In the genomic region with DNA sequence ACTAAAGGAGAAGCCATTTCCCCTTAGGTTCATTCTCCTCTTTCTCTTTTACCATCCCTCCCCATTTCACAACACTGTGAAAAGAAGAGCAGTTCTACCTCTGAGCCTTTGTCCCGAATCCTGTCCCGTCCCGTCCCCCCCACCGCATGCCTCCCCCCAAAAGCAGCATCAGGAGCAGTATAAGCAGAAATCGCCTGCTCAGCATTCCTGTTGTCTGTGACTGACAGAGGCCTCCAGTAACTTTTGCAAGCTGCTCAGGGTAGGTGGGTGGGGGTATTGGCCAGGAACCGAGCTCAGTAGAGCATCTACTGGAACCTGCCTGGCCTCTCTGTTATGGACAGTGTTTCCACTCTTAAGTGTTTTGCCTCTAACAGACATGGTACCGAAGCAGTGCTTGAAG, we compare ENCODE assay signal across 22 mouse cellular contexts. TPM values are rescaled to one million over a fixed set of nuclear protein-coding genes. Genes with fewer than 3 reads are reported as not detected.
DNase-seq lines count a peak whose midpoint lies in the region; ATAC-seq and TF ChIP-seq lines count a peak whose summit lies in the region.
"Had no signal": no experiment of that assay in that cellular context is flagged by ENCODE, and none has a peak within 500 bp of the region (broad histone marks: within the 10 kb centered on the region; RNA-seq: fewer than 3 reads in every experiment).

No protein-coding gene starts in this region.

- H3K27ac ChIP-seq in forebrain, embryonic 16.5 days (ENCODE audit: low read length), result no peak overlapping the region
- H3K27ac ChIP-seq in forebrain, embryonic 11.5 days (ENCODE audit: low read depth, low read length), result no peak overlapping the region
- no peak overlapping the region for H3K27ac ChIP-seq in liver, embryonic 11.5 days (ENCODE audit: low read depth, low read length)
- no peak overlapping the region for H3K27ac ChIP-seq in CH12.LX (ENCODE audit: insufficient read depth, low read depth)
- peak overlapping the region; percentile 44; the same call in 1 of the 2 replicates for H3K27ac ChIP-seq in embryonic facial prominence, embryonic 10.5 days (replicated peaks)
- H3K27ac ChIP-seq in intestine, postnatal 0 days (ENCODE audit: low read depth, low read length), result no peak overlapping the region
- H3K27ac ChIP-seq: hindbrain, embryonic 15.5 days; limb, embryonic 12.5 days; liver, embryonic 13.5 days; neural tube, embryonic 15.5 days had no signal

- 28% methylated on average over 7 of the region's 7 CpGs for WGBS in forebrain, embryonic 16.5 days
- 22% methylated on average over 7 of the region's 7 CpGs for WGBS in forebrain, embryonic 11.5 days
- 43% methylated on average over 7 of the region's 7 CpGs for WGBS in liver, embryonic 11.5 days
- WGBS in embryonic facial prominence, embryonic 10.5 days, result 23% methylated on average over 7 of the region's 7 CpGs
- 70% methylated on average over 7 of the region's 7 CpGs for WGBS in intestine, postnatal 0 days

- no peaks in the 10 kb centered on the region for H3K79me2 ChIP-seq in CH12.LX (replicated peaks; ENCODE audit: control insufficient read depth, extremely low read depth, insufficient read depth, poor library complexity, severe bottlenecking)

- no peak for DNase-seq in forebrain, embryonic 11.5 days (ENCODE audit: low spot score)
- no peak for DNase-seq in liver, embryonic 11.5 days (ENCODE audit: low spot score)
- DNase-seq in liver (no peak), CH12.LX (ENCODE audit: extremely low read depth) (no peak)
- DNase-seq in embryonic facial prominence, embryonic 10.5 days (ENCODE audit: low spot score), result no peak
- DNase-seq in spleen, postnatal 4 days (ENCODE audit: low spot score in 2 of 2), result no peak
- DNase-seq: adrenal gland, adult 2 months; cerebellum, adult 18-20 months; cerebellum, postnatal 14 days; heart, postnatal 10 days; kidney, postnatal 36 days; layer of hippocampus, postnatal 36 days; liver, embryonic 13.5 days; lung, adult 2 months; thymus, adult 2 months had no signal

- no peak overlapping the region for H3K9ac ChIP-seq in forebrain, embryonic 16.5 days (replicated peaks; ENCODE audit: low read depth, low read length)
- H3K9ac ChIP-seq in forebrain, embryonic 11.5 days (ENCODE audit: low read length), result no peak overlapping the region
- 0 out of 2 replicates have a peak overlapping the region, but pooled peaks have one; percentile 14 for H3K9ac ChIP-seq in liver, embryonic 11.5 days (ENCODE audit: low read depth, low read length)
- H3K9ac ChIP-seq in CH12.LX (ENCODE audit: insufficient read depth, low read depth), result no peak overlapping the region
- H3K9ac ChIP-seq in intestine, postnatal 0 days (ENCODE audit: low read depth, low read length), result no peak overlapping the region
- H3K9ac ChIP-seq: hindbrain, embryonic 15.5 days; limb, embryonic 12.5 days; liver, embryonic 13.5 days; neural tube, embryonic 15.5 days had no signal

- dilution Hi-C loops in CH12.LX (cut with MboI; ENCODE audit: extremely low pct_ligation_motif_present, extremely low pct_unique_long_range_greater_than_20kb, low sequenced_read_pairs), result no loop called here

- in situ Hi-C loops in CH12.LX (cut with MboI; ENCODE audit: low pct_ligation_motif_present, low pct_unique_long_range_greater_than_20kb, low sequenced_read_pairs), result no loop called here

- no peak overlapping the region for H3K4me3 ChIP-seq in forebrain, embryonic 16.5 days (replicated peaks; ENCODE audit: low read length)
- no peak overlapping the region for H3K4me3 ChIP-seq in forebrain, embryonic 11.5 days (ENCODE audit: low read depth, low read length)
- no peak overlapping the region for H3K4me3 ChIP-seq in liver, embryonic 11.5 days (ENCODE audit: low read depth, low read length)
- H3K4me3 ChIP-seq in CH12.LX (replicated peaks in 1 of 3; ENCODE audit: low read depth in 2 of 3, low read length in 2 of 3, poor library complexity in 1 of 3), result no peak overlapping the region
- no peak overlapping the region for H3K4me3 ChIP-seq in embryonic facial prominence, embryonic 10.5 days
- no peak overlapping the region for H3K4me3 ChIP-seq in intestine, postnatal 0 days (ENCODE audit: low read depth, low read length)
- H3K4me3 ChIP-seq: hindbrain, embryonic 15.5 days; limb, embryonic 12.5 days; liver, embryonic 13.5 days; neural tube, embryonic 15.5 days had no signal

- TF ChIP-seq POLR2A in CH12.LX (IDR thresholded peaks at IDR 0.05; ENCODE audit: low read depth, low read length), result no peak

- no peaks in the 10 kb centered on the region for H3K27me3 ChIP-seq in forebrain, embryonic 16.5 days (replicated peaks; ENCODE audit: control insufficient read depth, insufficient read depth, low read length)
- H3K27me3 ChIP-seq in forebrain, embryonic 11.5 days (ENCODE audit: control insufficient read depth, insufficient read depth, low read length), result no peaks in the 10 kb centered on the region
- peaks cover 7% of the 10 kb centered on the region; the same call in 1 of the 2 replicates for H3K27me3 ChIP-seq in liver, embryonic 11.5 days (replicated peaks; ENCODE audit: control insufficient read depth, insufficient read depth, low read length)
- H3K27me3 ChIP-seq in CH12.LX (replicated peaks), result no peaks in the 10 kb centered on the region
- H3K27me3 ChIP-seq in embryonic facial prominence, embryonic 10.5 days (replicated peaks; ENCODE audit: low read depth, poor library complexity, severe bottlenecking), result peaks cover 36% of the 10 kb centered on the region
- H3K27me3 ChIP-seq in intestine, postnatal 0 days (replicated peaks; ENCODE audit: control insufficient read depth, insufficient read depth, low read length), result no peaks in the 10 kb centered on the region
- H3K27me3 ChIP-seq: hindbrain, embryonic 15.5 days; limb, embryonic 12.5 days; neural tube, embryonic 15.5 days had no signal

- no peak overlapping the region for H3K4me2 ChIP-seq in forebrain, embryonic 16.5 days (ENCODE audit: low read length)
- no peak overlapping the region for H3K4me2 ChIP-seq in forebrain, embryonic 11.5 days (ENCODE audit: low read depth, low read length, severe bottlenecking)
- H3K4me2 ChIP-seq in liver, embryonic 11.5 days, result no peak overlapping the region
- H3K4me2 ChIP-seq in CH12.LX (ENCODE audit: insufficient read depth, low read depth, poor library complexity, severe bottlenecking), result no peak overlapping the region
- H3K4me2 ChIP-seq in intestine, postnatal 0 days (replicated peaks; ENCODE audit: low read depth), result no peak overlapping the region
- H3K4me2 ChIP-seq: heart, embryonic 11.5 days; hindbrain, embryonic 15.5 days; limb, embryonic 12.5 days; liver, embryonic 13.5 days; neural tube, embryonic 15.5 days had no signal

- no peaks in the 10 kb centered on the region for H3K9me3 ChIP-seq in forebrain, embryonic 16.5 days (ENCODE audit: control insufficient read depth, low read length)
- no peaks in the 10 kb centered on the region for H3K9me3 ChIP-seq in forebrain, embryonic 11.5 days (ENCODE audit: control insufficient read depth, low read length)
- H3K9me3 ChIP-seq in liver, embryonic 11.5 days (ENCODE audit: control insufficient read depth, low read length), result no peaks in the 10 kb centered on the region
- no peaks in the 10 kb centered on the region for H3K9me3 ChIP-seq in CH12.LX (replicated peaks; ENCODE audit: low read length)
- no peaks in the 10 kb centered on the region for H3K9me3 ChIP-seq in embryonic facial prominence, embryonic 10.5 days
- H3K9me3 ChIP-seq in intestine, postnatal 0 days (ENCODE audit: control insufficient read depth), result no peaks in the 10 kb centered on the region
- H3K9me3 ChIP-seq: G1E; hindbrain, embryonic 15.5 days; liver, embryonic 13.5 days; neural tube, embryonic 15.5 days had no signal

- ATAC-seq in forebrain, embryonic 16.5 days, result 0 out of 2 replicates have a peak, but pooled peaks have one; percentile 4
- no peak for ATAC-seq in forebrain, embryonic 11.5 days (replicated peaks; ENCODE audit: low FRiP score)
- no peak for ATAC-seq in liver, embryonic 11.5 days (replicated peaks; ENCODE audit: low FRiP score)
- no peak for ATAC-seq in intestine, postnatal 0 days

- no peak for TF ChIP-seq CTCF in CH12.LX (conservative IDR thresholded peaks at IDR 0.05 in 1 of 2, IDR thresholded peaks at IDR 0.05 in 1 of 2; ENCODE audit: low read depth in 2 of 2, low read length in 2 of 2)
- no peak for TF ChIP-seq CTCF in intestine, postnatal 0 days (IDR thresholded peaks at IDR 0.05; ENCODE audit: low read depth)

- no peak for TF ChIP-seq RAD21 in CH12.LX (IDR thresholded peaks at IDR 0.05; ENCODE audit: low read depth, low read length)

- TF ChIP-seq EP300 in CH12.LX (IDR thresholded peaks at IDR 0.05; ENCODE audit: low read length), result no peak

- no peaks in the 10 kb centered on the region for H3K36me3 ChIP-seq in forebrain, embryonic 16.5 days (ENCODE audit: control insufficient read depth, insufficient read depth)
- no peaks in the 10 kb centered on the region for H3K36me3 ChIP-seq in forebrain, embryonic 11.5 days (ENCODE audit: control insufficient read depth, insufficient read depth, low read length)
- H3K36me3 ChIP-seq in liver, embryonic 11.5 days (ENCODE audit: control insufficient read depth, insufficient read depth, low read length), result no peaks in the 10 kb centered on the region
- no peaks in the 10 kb centered on the region for H3K36me3 ChIP-seq in CH12.LX (replicated peaks in 1 of 2; ENCODE audit: control insufficient read depth in 1 of 2, insufficient read depth in 1 of 2, low read length in 1 of 2)
- H3K36me3 ChIP-seq in embryonic facial prominence, embryonic 10.5 days (replicated peaks), result no peaks in the 10 kb centered on the region
- no peaks in the 10 kb centered on the region for H3K36me3 ChIP-seq in intestine, postnatal 0 days (ENCODE audit: control insufficient read depth, insufficient read depth)
- H3K36me3 ChIP-seq: G1E; hindbrain, embryonic 15.5 days; limb, embryonic 12.5 days; liver, embryonic 13.5 days; neural tube, embryonic 15.5 days had no signal

- H3K4me1 ChIP-seq in forebrain, embryonic 16.5 days (replicated peaks; ENCODE audit: control insufficient read depth, insufficient read depth, low read length), result peaks cover 24% of the 10 kb centered on the region
- H3K4me1 ChIP-seq in forebrain, embryonic 11.5 days (replicated peaks; ENCODE audit: control insufficient read depth, insufficient read depth, low read length), result peaks cover 17% of the 10 kb centered on the region
- peaks cover 21% of the 10 kb centered on the region for H3K4me1 ChIP-seq in liver, embryonic 11.5 days (replicated peaks; ENCODE audit: control insufficient read depth, insufficient read depth, low read length)
- peaks cover 28 to 65% of the 10 kb centered on the region in 2 experiments for H3K4me1 ChIP-seq in CH12.LX (ENCODE audit: control insufficient read depth in 1 of 2, insufficient read depth in 2 of 2)
- peaks cover 59% of the 10 kb centered on the region for H3K4me1 ChIP-seq in embryonic facial prominence, embryonic 10.5 days
- peaks cover 19% of the 10 kb centered on the region for H3K4me1 ChIP-seq in intestine, postnatal 0 days (replicated peaks; ENCODE audit: control insufficient read depth, insufficient read depth, low read length)

RNA-seq across cellular contexts. Expression of gene Ier5, which starts 26.3 kb away (rescaled TPM):
- polyA plus RNA-seq in forebrain, embryonic 16.5 days (2015; fragmentation: Nextera tagmentation; extraction: Ambion mirVana), result 9.3 and 12.6 TPM in 2 replicates
- polyA plus RNA-seq in forebrain, embryonic 11.5 days (2014; fragmentation: Nextera tagmentation; extraction: Ambion mirVana), result 19.4 and 28.0 TPM in 2 replicates
- 6.7 and 7.3 TPM in 2 replicates for polyA plus RNA-seq in liver, embryonic 11.5 days (2014; fragmentation: Nextera tagmentation; extraction: Ambion mirVana)
- total RNA-seq in CH12.LX (2012; rRNA removed) (53.0 and 59.3 TPM in 2 replicates), CH12.LX (2014; rRNA removed) (47.7 and 54.2 TPM in 2 replicates)
- 58.8 and 59.7 TPM in 2 replicates for polyA plus RNA-seq in CH12.LX (2012; ENCODE audit: insufficient read length, low read depth)
- polyA plus RNA-seq in embryonic facial prominence, embryonic 10.5 days (2016; fragmentation: Nextera tagmentation; extraction: Ambion mirVana), result 4.4 TPM in 2 replicates
- 6.1 and 6.8 TPM in 2 replicates for polyA plus RNA-seq in intestine, postnatal 0 days (2015; fragmentation: Nextera tagmentation; extraction: Ambion mirVana)
